Mouse (Mus musculus) erythroid progenitor cell, adult 5-6 weeks (primary cell): ENCODE measurements around the gene Prpf38a. TPM values are rescaled to one million over a fixed set of nuclear protein-coding genes. Genes with fewer than 3 reads are reported as not detected.

Source experiments
- total RNA-seq, 2 experiments: library from RNA; stranded (forward) in 1 of 2; stranded (reverse) in 1 of 2; fragments of 150-400 nt in 1 of 2; fragments of 186-747, 209-891 nt in 1 of 2; gene quantifications; 2 replicates each; pipeline versions ENCODE4 v1.2.3 to v1.2.4; 2015 to 2017; ENCODE audit warnings: low replicate concordance in 2 of 2

Prpf38a gene
- total RNA-seq, 2 experiments from 2014 or later, result 43.2 to 55.5 TPM

Other genes starting within 250 kb of the Prpf38a start
- gene Shisal2a, start 196.0 kb downstream of the Prpf38a start, total RNA-seq (2015; ENCODE audit: low replicate concordance), result not detected in 2 replicates
- not detected in 2 replicates for gene Shisal2a, start 196.0 kb downstream of the Prpf38a start, total RNA-seq (2017; ENCODE audit: low replicate concordance)
- not detected in 2 replicates for gene Gpx7, start 172.4 kb downstream of the Prpf38a start, total RNA-seq (2015; ENCODE audit: low replicate concordance)
- not detected in 2 replicates for gene Gpx7, start 172.4 kb downstream of the Prpf38a start, total RNA-seq (2017; ENCODE audit: low replicate concordance)
- 61.2 and 64.5 TPM in 2 replicates for gene Tut4, start 119.9 kb downstream of the Prpf38a start, total RNA-seq (2015; ENCODE audit: low replicate concordance)
- 16.7 and 17.2 TPM in 2 replicates for gene Tut4, start 119.9 kb downstream of the Prpf38a start, total RNA-seq (2017; ENCODE audit: low replicate concordance)
- gene Orc1, start 87 bp upstream of the Prpf38a start, total RNA-seq (2015; ENCODE audit: low replicate concordance), result 67.4 and 79.2 TPM in 2 replicates
- gene Orc1, start 87 bp upstream of the Prpf38a start, total RNA-seq (2017; ENCODE audit: low replicate concordance), result 39.6 and 63.5 TPM in 2 replicates
- gene Cc2d1b, start 40.6 kb upstream of the Prpf38a start, total RNA-seq (2015; ENCODE audit: low replicate concordance), result 1.3 and 6.8 TPM in 2 replicates
- 13.6 and 21.1 TPM in 2 replicates for gene Cc2d1b, start 40.6 kb upstream of the Prpf38a start, total RNA-seq (2017; ENCODE audit: low replicate concordance)
- gene 3110021N24Rik, start 140.3 kb upstream of the Prpf38a start, total RNA-seq (2015; ENCODE audit: low replicate concordance), result not detected in 2 replicates
- gene 3110021N24Rik, start 140.3 kb upstream of the Prpf38a start, total RNA-seq (2017; ENCODE audit: low replicate concordance), result not detected in 2 replicates
- 1.8 TPM in 1 of 2 replicates, not detected in the other for gene Zfyve9, start 201.5 kb upstream of the Prpf38a start, total RNA-seq (2015; ENCODE audit: low replicate concordance)
- gene Zfyve9, start 201.5 kb upstream of the Prpf38a start, total RNA-seq (2017; ENCODE audit: low replicate concordance), result 0.08 and 1.2 TPM in 2 replicates